Mouse (Mus musculus) layer of hippocampus, postnatal 10 days (tissue): ENCODE results near the gene Tsg101. TPM values are rescaled to one million over a fixed set of nuclear protein-coding genes. Genes with fewer than 3 reads are reported as not detected.

Source experiments
- total RNA-seq, 2 experiments: library from RNA; stranded (reverse); gene quantifications; 2 replicates each; pipeline ENCODE4 v1.2.3; 2021

Gene Tsg101
- total RNA-seq, 2 experiments from 2014 or later = 99.9 to 104 TPM

Other genes with a start within 250 kb of the Tsg101 start
- gene Tph1, start 247.4 kb downstream of the Tsg101 start, total RNA-seq = under 1 TPM; 0.50 to 0.56 TPM
- 10 to 100 TPM; 10.3 to 10.5 TPM for gene Saal1, start 209.3 kb downstream of the Tsg101 start, total RNA-seq
- under 1 TPM in 1 of 2 experiments, not detected in 1; 0.16 TPM for gene Saa3, start 204.3 kb downstream of the Tsg101 start, total RNA-seq
- gene Saa4, start 187.4 kb downstream of the Tsg101 start, total RNA-seq = not detected
- not detected for gene Saa1, start 177.0 kb downstream of the Tsg101 start, total RNA-seq
- not detected for gene Saa2, start 168.2 kb downstream of the Tsg101 start, total RNA-seq
- gene Hps5, start 123.9 kb downstream of the Tsg101 start, total RNA-seq = 10 to 100 TPM; 15.4 to 21.7 TPM
- 10 to 100 TPM; 32.9 to 38.1 TPM for gene Gtf2h1, start 123.9 kb downstream of the Tsg101 start, total RNA-seq
- 100 to 1,000 TPM; 430 to 445 TPM for gene Ldha, start 78.5 kb downstream of the Tsg101 start, total RNA-seq
- gene Ldhc, start 58.8 kb downstream of the Tsg101 start, total RNA-seq = not detected
- gene Uevld, start 38.6 kb upstream of the Tsg101 start, total RNA-seq = 10 to 100 TPM; 11.4 TPM
- not detected for gene Gm9999, start 63.6 kb upstream of the Tsg101 start, total RNA-seq
- 10 to 100 TPM; 11.0 TPM for gene Spty2d1, start 88.4 kb upstream of the Tsg101 start, total RNA-seq
- 10 to 100 TPM; 14.7 to 15.5 TPM for gene Tmem86a, start 130.6 kb upstream of the Tsg101 start, total RNA-seq
- gene Ptpn5, start 213.7 kb upstream of the Tsg101 start, total RNA-seq = 100 to 1,000 TPM; 121 to 129 TPM